Mouse (Mus musculus) embryonic facial prominence, embryonic 10.5 days (tissue): ENCODE measurements at regions not wholly inside any gene's neighbourhood (a gene's known extent, or its start where the extent isn't known, plus 50 kb on each side); places are given as distances from the start of the nearest gene placed in this dataset.

ENCODE experiments used
- DNase-seq: peaks from one replicate; pipeline ENCODE4 v3.0.0-alpha.2; 2017; ENCODE audit warnings: low spot score
- H3K27ac ChIP-seq: fragments of 300-500 bp; sonication (generic); replicated peaks from 2 replicates; pipeline ENCODE4 v1.5.1; 2016; ENCODE audit warnings: mild to moderate bottlenecking
- H3K27me3 ChIP-seq: fragments of 300-500 bp; sonication (generic); replicated peaks from 2 replicates; pipeline ENCODE4 v1.6.1; 2016; ENCODE audit warnings: low read depth, mild to moderate bottlenecking; ENCODE audit not compliant: poor library complexity, severe bottlenecking
- H3K36me3 ChIP-seq: fragments of 300-500 bp; sonication (generic); replicated peaks from 2 replicates; pipeline ENCODE4 v1.6.1; 2016; ENCODE audit warnings: mild to moderate bottlenecking, moderate library complexity
- H3K4me1 ChIP-seq: fragments of 300-500 bp; sonication (generic); 2 replicates; pipeline ENCODE4 v1.6.1; 2016
- H3K4me3 ChIP-seq: fragments of 300-500 bp; sonication (generic); 2 replicates; pipeline ENCODE4 v1.5.1; 2016; ENCODE audit warnings: mild to moderate bottlenecking, moderate library complexity
- H3K9me3 ChIP-seq: fragments of 300-500 bp; sonication (generic); 2 replicates; pipeline ENCODE4 v1.6.1; 2016; ENCODE audit warnings: mild to moderate bottlenecking
- WGBS: fragments of 180-500 bp; shearing (Covaris S2); methylation state at CpG from one replicate; pipeline ENCODE4 v1.1.7; 2016; 5-methylcytosine and 5-hydroxymethylcytosine counted together

GRCm38 (mm10) chr3:114790005-114790404 is 113.9 kb upstream of the Olfm3 start:
- no peak overlapping the region for H3K27ac ChIP-seq
- H3K9me3 ChIP-seq: no peaks in the 10 kb centered on the region
- no peaks in the 10 kb centered on the region for H3K36me3 ChIP-seq
- H3K4me1 ChIP-seq: 0 out of 2 replicates have a peak, but pooled peaks cover 2% of the 10 kb centered on the region
- no peaks in the 10 kb centered on the region for H3K27me3 ChIP-seq
- WGBS: 33% methylated on average over 2 of the region's 2 CpGs
- DNase-seq: peak; percentile 63
- H3K4me3 ChIP-seq: no peak overlapping the region

DNA sequence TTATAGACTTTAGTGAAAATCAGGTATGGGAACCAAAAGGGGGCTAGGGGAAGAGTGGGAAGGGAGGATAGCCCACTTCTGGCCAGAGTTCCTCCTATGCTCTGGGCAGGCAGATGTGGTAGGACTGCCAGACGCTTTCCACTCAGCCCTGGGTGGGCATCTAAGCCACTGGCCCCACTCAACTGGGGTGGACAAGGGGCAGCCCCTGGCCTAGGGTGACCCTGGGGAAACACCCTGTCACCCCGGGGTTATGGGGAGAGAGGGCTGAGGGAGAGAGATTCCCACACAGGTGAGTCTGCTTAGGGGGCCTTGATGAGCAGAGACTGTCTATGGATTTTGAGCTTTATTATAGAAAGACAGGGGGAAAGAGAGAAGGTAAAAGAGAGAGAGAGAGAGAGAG is 70.8 kb upstream of the Olfm3 start:
- Histone ChIP-seq H3K27ac (no peak overlapping the region), H3K4me1 (no peaks in the 10 kb centered on the region), H3K27me3 (no peaks in the 10 kb centered on the region), H3K4me3 (no peak overlapping the region), H3K9me3 (no peaks in the 10 kb centered on the region), H3K36me3 (no peaks in the 10 kb centered on the region)
- DNase-seq: no peak
- 81% methylated on average over 2 of the region's 2 CpGs for WGBS
